Mouse (Mus musculus) thymus, postnatal 4 days (tissue): Measurements from ENCODE around the gene 2900011O08Rik.

Source experiments
- DNase-seq: peaks from one replicate; pipeline ENCODE4 v3.0.0; 2021

The 2900011O08Rik gene

DNA sequence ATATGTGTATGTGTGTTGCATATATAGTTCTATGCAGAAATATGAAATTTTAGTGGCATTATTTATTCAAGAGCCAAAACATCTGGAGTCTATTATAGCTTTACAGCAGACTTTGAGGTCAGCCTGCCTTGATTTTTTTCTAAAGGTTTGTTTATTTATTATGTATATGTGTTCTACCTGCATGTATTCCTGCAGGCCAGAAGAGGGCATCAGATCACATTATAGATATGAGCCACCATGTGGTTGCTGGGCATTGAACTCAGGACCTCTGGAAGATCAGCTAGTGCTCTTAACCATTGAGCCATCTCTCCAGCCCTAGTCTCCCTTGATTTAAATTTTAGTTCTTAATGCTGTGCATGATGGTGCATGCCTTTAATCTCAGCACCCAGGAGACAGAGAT is 161.3 kb downstream of the 2900011O08Rik start:
- no peak for DNase-seq
